Mouse (Mus musculus): ENCODE measurements around the gene Spen.

- TF ChIP-seq CTCF (IDR thresholded peaks at IDR 0.05; ENCODE audit: low read depth) (no peak), EP300 (IDR thresholded peaks at IDR 0.05; ENCODE audit: low read depth) (no peak)
Measured at GRCm38 (mm10) chr4:141479411-141479810, 59.0 kb downstream of the Spen start.
